Mouse (Mus musculus): ENCODE data around the gene Eln. TPM values are rescaled to one million over a fixed set of nuclear protein-coding genes. Genes with fewer than 3 reads are reported as not detected.
A peak's percentile ranks its signal among the peaks of the same experiment; 100 is the strongest.

Gene Eln
- polyA plus RNA-seq (2015; fragmentation: Nextera tagmentation; extraction: Ambion mirVana): 25.8 and 51.6 TPM in 2 replicates

- Histone ChIP-seq H3K27me3 (replicated peaks) (no peaks in the 10 kb centered on the region; the same call in 1 of the 2 replicates), H3K27ac (replicated peaks) (peak within 1 kb of the TSS; percentile 70), H3K4me3 (replicated peaks) (peak within 1 kb of the TSS; percentile 49), H3K4me2 (peak within 1 kb of the TSS; percentile 85), H3K4me1 (peaks cover 16% of the 10 kb centered on the region), H3K36me3 (no peaks in the 10 kb centered on the region), H3K9ac (replicated peaks) (peak within 1 kb of the TSS; percentile 60), H3K9me3 (replicated peaks) (no peaks in the 10 kb centered on the region)
- peak; percentile 82 for ATAC-seq (ENCODE audit: low FRiP score)
- 2% methylated on average over 22 of the region's 28 CpGs for WGBS
Observed at GRCm38 (mm10) chr5:134746890-134747511, at the start of gene Eln. Eln (minus strand) TSS chr5:134747323.

GRCm38 (mm10) chr5:134790080-134790995 lies 43.2 kb upstream of the Eln start:
- Histone ChIP-seq H3K9ac (replicated peaks) (no peak overlapping the region), H3K27me3 (replicated peaks) (no peaks in the 10 kb centered on the region), H3K36me3 (no peaks in the 10 kb centered on the region), H3K4me3 (replicated peaks) (no peak overlapping the region), H3K4me1 (peaks cover 6% of the 10 kb centered on the region; the same call in 1 of the 2 replicates), H3K27ac (replicated peaks) (no peak overlapping the region), H3K9me3 (replicated peaks) (no peaks in the 10 kb centered on the region), H3K4me2 (no peak overlapping the region)
- no peak for ATAC-seq (ENCODE audit: low FRiP score)
- WGBS: 85% methylated on average over 15 of the region's 15 CpGs

- Histone ChIP-seq H3K36me3 (no peaks in the 10 kb centered on the region), H3K4me3 (replicated peaks) (no peak overlapping the region), H3K27me3 (replicated peaks) (no peaks in the 10 kb centered on the region), H3K4me2 (no peak overlapping the region), H3K4me1 (peaks cover 6% of the 10 kb centered on the region; the same call in 1 of the 2 replicates), H3K27ac (replicated peaks) (no peak overlapping the region), H3K9me3 (replicated peaks) (no peaks in the 10 kb centered on the region), H3K9ac (replicated peaks) (no peak overlapping the region)
- no peak for ATAC-seq (ENCODE audit: low FRiP score)
- WGBS: 76% methylated on average over 12 of the region's 12 CpGs
Observed at GRCm38 (mm10) chr5:134788237-134788636, 41.1 kb upstream of the Eln start.

- no peaks in the 10 kb centered on the region for H3K27me3 ChIP-seq (replicated peaks)
- no peaks in the 10 kb centered on the region for H3K36me3 ChIP-seq
- WGBS: 58% methylated on average over 25 of the region's 25 CpGs
- H3K27ac ChIP-seq (replicated peaks): peak overlapping the region; percentile 18; the same call in 1 of the 2 replicates
- H3K4me1 ChIP-seq: peaks cover 6% of the 10 kb centered on the region; the same call in 1 of the 2 replicates
- no peaks in the 10 kb centered on the region for H3K9me3 ChIP-seq (replicated peaks)
- H3K4me2 ChIP-seq: 0 out of 2 replicates have a peak overlapping the region, but pooled peaks have one; percentile 13
- H3K9ac ChIP-seq (replicated peaks): no peak overlapping the region
- no peak overlapping the region for H3K4me3 ChIP-seq (replicated peaks)
- ATAC-seq (ENCODE audit: low FRiP score): no peak
Observed at GRCm38 (mm10) chr5:134785691-134786371, 38.7 kb upstream of the Eln start.

GRCm38 (mm10) chr5:134783794-134784193 lies 36.7 kb upstream of the Eln start:
- 41% methylated on average over 2 of the region's 2 CpGs for WGBS
- Histone ChIP-seq H3K4me1 (peaks cover 6% of the 10 kb centered on the region; the same call in 1 of the 2 replicates), H3K9me3 (replicated peaks) (no peaks in the 10 kb centered on the region), H3K4me3 (replicated peaks) (no peak overlapping the region), H3K27ac (replicated peaks) (no peak overlapping the region), H3K9ac (replicated peaks) (no peak overlapping the region), H3K36me3 (no peaks in the 10 kb centered on the region), H3K4me2 (no peak overlapping the region), H3K27me3 (replicated peaks) (no peaks in the 10 kb centered on the region)
- ATAC-seq (ENCODE audit: low FRiP score): no peak

GRCm38 (mm10) chr5:134780963-134781362 lies 33.8 kb upstream of the Eln start:
- no peaks in the 10 kb centered on the region for H3K27me3 ChIP-seq (replicated peaks)
- peaks cover 3% of the 10 kb centered on the region; the same call in 1 of the 2 replicates for H3K4me1 ChIP-seq
- H3K9ac ChIP-seq (replicated peaks): no peak overlapping the region
- no peak overlapping the region for H3K4me2 ChIP-seq
- peaks cover 3% of the 10 kb centered on the region; the same call in 1 of the 2 replicates for H3K9me3 ChIP-seq (replicated peaks)
- no peak for ATAC-seq (ENCODE audit: low FRiP score)
- H3K4me3 ChIP-seq (replicated peaks): no peak overlapping the region
- H3K27ac ChIP-seq (replicated peaks): no peak overlapping the region
- H3K36me3 ChIP-seq: no peaks in the 10 kb centered on the region

- H3K9me3 ChIP-seq (replicated peaks): peaks cover 7% of the 10 kb centered on the region; the same call in 1 of the 2 replicates
- no peak overlapping the region for H3K9ac ChIP-seq (replicated peaks)
- no peak overlapping the region for H3K4me3 ChIP-seq (replicated peaks)
- no peaks in the 10 kb centered on the region for H3K4me1 ChIP-seq
- no peaks in the 10 kb centered on the region for H3K27me3 ChIP-seq (replicated peaks)
- ATAC-seq (ENCODE audit: low FRiP score): no peak
- H3K36me3 ChIP-seq: no peaks in the 10 kb centered on the region
- no peak overlapping the region for H3K27ac ChIP-seq (replicated peaks)
- H3K4me2 ChIP-seq: no peak overlapping the region
- WGBS: 90% methylated on average over 2 of the region's 2 CpGs
Observed at GRCm38 (mm10) chr5:134780146-134780545, 33.0 kb upstream of the Eln start.

- peaks cover 7% of the 10 kb centered on the region; the same call in 1 of the 2 replicates for H3K9me3 ChIP-seq (replicated peaks)
- H3K4me1 ChIP-seq: no peaks in the 10 kb centered on the region
- H3K4me2 ChIP-seq: no peak overlapping the region
- H3K27me3 ChIP-seq (replicated peaks): no peaks in the 10 kb centered on the region
- 72% methylated on average over 12 of the region's 12 CpGs for WGBS
- no peak overlapping the region for H3K27ac ChIP-seq (replicated peaks)
- H3K4me3 ChIP-seq (replicated peaks): no peak overlapping the region
- H3K36me3 ChIP-seq: no peaks in the 10 kb centered on the region
- no peak for ATAC-seq (ENCODE audit: low FRiP score)
- H3K9ac ChIP-seq (replicated peaks): no peak overlapping the region
Observed at GRCm38 (mm10) chr5:134776551-134776950, 29.4 kb upstream of the Eln start.

GRCm38 (mm10) chr5:134772522-134772921 lies 25.4 kb upstream of the Eln start:
- Histone ChIP-seq H3K27ac (replicated peaks) (no peak overlapping the region), H3K4me1 (no peaks in the 10 kb centered on the region), H3K4me3 (replicated peaks) (no peak overlapping the region), H3K27me3 (replicated peaks) (no peaks in the 10 kb centered on the region), H3K9me3 (replicated peaks) (peaks cover 7% of the 10 kb centered on the region; the same call in 1 of the 2 replicates), H3K9ac (replicated peaks) (no peak overlapping the region), H3K36me3 (no peaks in the 10 kb centered on the region), H3K4me2 (no peak overlapping the region)
- ATAC-seq (ENCODE audit: low FRiP score): no peak
- WGBS: 88% methylated on average over 12 of the region's 12 CpGs

- Histone ChIP-seq H3K9me3 (replicated peaks) (peaks cover 7% of the 10 kb centered on the region; the same call in 1 of the 2 replicates), H3K4me3 (replicated peaks) (no peak overlapping the region), H3K36me3 (no peaks in the 10 kb centered on the region), H3K4me1 (no peaks in the 10 kb centered on the region), H3K27me3 (replicated peaks) (no peaks in the 10 kb centered on the region), H3K27ac (replicated peaks) (no peak overlapping the region), H3K9ac (replicated peaks) (no peak overlapping the region), H3K4me2 (no peak overlapping the region)
- 89% methylated on average over 3 of the region's 3 CpGs for WGBS
- ATAC-seq (ENCODE audit: low FRiP score): no peak
Observed at GRCm38 (mm10) chr5:134771750-134772149, 24.6 kb upstream of the Eln start.

GRCm38 (mm10) chr5:134769181-134769580 lies 22.1 kb upstream of the Eln start:
- Histone ChIP-seq H3K4me2 (no peak overlapping the region), H3K9ac (replicated peaks) (no peak overlapping the region), H3K9me3 (replicated peaks) (no peaks in the 10 kb centered on the region), H3K36me3 (no peaks in the 10 kb centered on the region), H3K27ac (replicated peaks) (no peak overlapping the region), H3K4me1 (no peaks in the 10 kb centered on the region), H3K27me3 (replicated peaks) (no peaks in the 10 kb centered on the region), H3K4me3 (replicated peaks) (no peak overlapping the region)
- ATAC-seq (ENCODE audit: low FRiP score): no peak
- 87% methylated on average over 7 of the region's 7 CpGs for WGBS
